Mouse (Mus musculus) heart, embryonic 13.5 days (tissue): ENCODE data around the gene Slc9a3r2. TPM values are rescaled to one million over a fixed set of nuclear protein-coding genes. Genes with fewer than 3 reads are reported as not detected.

ENCODE experiments used
- ATAC-seq: fragments of 200-750 bp; cut with Nextera tagmentation; 2 replicates; pipeline ENCODE4 v1.8.0; 2017; ENCODE audit warnings: moderate TSS enrichment; ENCODE audit not compliant: insufficient number of reproducible peaks, low FRiP score, low TSS enrichment; ENCODE audit errors: extremely low read depth
- H3K27ac ChIP-seq: fragments of 300-500 bp; sonication (generic); replicated peaks from 2 replicates; pipeline ENCODE4 v1.5.1; 2015; ENCODE audit warnings: moderate library complexity, mild to moderate bottlenecking, inconsistent platforms
- H3K27me3 ChIP-seq: fragments of 300-500 bp; sonication (generic); replicated peaks from 2 replicates; pipeline ENCODE4 v1.6.1; 2015; ENCODE audit warnings: mild to moderate bottlenecking, inconsistent platforms
- H3K36me3 ChIP-seq: fragments of 300-500 bp; sonication (generic); 2 replicates; pipeline ENCODE4 v1.6.1; 2015; ENCODE audit warnings: mild to moderate bottlenecking, inconsistent platforms
- H3K4me1 ChIP-seq: fragments of 300-500 bp; sonication (generic); 2 replicates; pipeline ENCODE4 v1.6.1; 2015; ENCODE audit warnings: inconsistent platforms
- H3K4me2 ChIP-seq: fragments of 300-500 bp; sonication (generic); 2 replicates; pipeline ENCODE4 v1.6.1; 2015; ENCODE audit warnings: inconsistent platforms, mild to moderate bottlenecking, moderate library complexity
- H3K4me3 ChIP-seq: fragments of 300-500 bp; sonication (generic); 2 replicates; pipeline ENCODE4 v1.5.1; 2015; ENCODE audit warnings: moderate library complexity, mild to moderate bottlenecking, inconsistent platforms
- H3K9ac ChIP-seq: fragments of 300-500 bp; sonication (generic); 2 replicates; pipeline ENCODE4 v1.6.1; 2015; ENCODE audit warnings: inconsistent platforms, mild to moderate bottlenecking, moderate library complexity
- H3K9me3 ChIP-seq: fragments of 300-500 bp; sonication (generic); 2 replicates; pipeline ENCODE4 v1.6.1; 2016; ENCODE audit warnings: inconsistent platforms
- WGBS: fragments of 180-500 bp; shearing (Covaris S2); methylation state at CpG from one replicate; pipeline ENCODE4 v1.1.7; 2015; ENCODE audit warnings: mixed read lengths; 5-methylcytosine and 5-hydroxymethylcytosine counted together
- microRNA-seq: library from miRNA; unstranded; fragments of <30 nt; microRNA quantifications from one replicate; pipeline ENCODE4, GENCODE M21; 2016
- polyA plus RNA-seq: library from polyadenylated mRNA; unstranded; fragments of >200 nt; fragmentation: Nextera tagmentation; extraction: Ambion mirVana; gene quantifications from 2 replicates; pipeline ENCODE4 v1.2.1, GENCODE M21; 2015

Slc9a3r2 gene
- polyA plus RNA-seq, 1 experiment from 2014 or later: 46.8 TPM

DNA sequence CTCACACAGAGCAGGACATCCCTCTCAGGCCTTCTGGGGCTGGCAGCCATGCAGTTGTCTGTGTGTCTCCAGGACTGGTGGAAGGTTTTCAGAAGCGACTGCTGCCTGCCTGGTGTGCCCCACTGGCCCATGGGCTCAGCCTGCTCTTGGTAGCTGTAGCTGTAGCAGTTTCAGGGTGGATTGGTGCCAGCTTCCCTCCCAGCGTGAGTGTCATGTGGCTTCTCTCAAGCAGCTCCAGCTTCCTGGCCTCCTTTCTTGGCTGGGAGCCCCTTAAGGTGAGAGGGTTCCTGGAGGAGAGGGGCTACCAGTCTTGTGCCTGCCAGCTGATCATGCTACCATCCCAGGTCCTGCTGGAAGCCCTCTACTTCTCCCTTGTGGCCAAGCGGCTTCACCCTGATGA, 59.2 kb downstream of the Slc9a3r2 start:
- Histone ChIP-seq H3K27me3 (no peaks in the 10 kb centered on the region), H3K9me3 (no peaks in the 10 kb centered on the region), H3K36me3 (peaks cover 94% of the 10 kb centered on the region), H3K27ac (no peak overlapping the region), H3K4me3 (no peak overlapping the region), H3K4me2 (no peak overlapping the region), H3K4me1 (no peaks in the 10 kb centered on the region), H3K9ac (no peak overlapping the region)
- ATAC-seq: no peak
- 84% methylated on average over 3 of the region's 3 CpGs for WGBS

Small RNAs within 50 kb of the gene (microRNA-seq; reads per million reads assigned to microRNA genes)
- not detected for gene Gm24589

Other genes starting within 250 kb of the Slc9a3r2 start
- 234 and 235 TPM in 2 replicates for gene Rnps1, start 235.8 kb downstream of the Slc9a3r2 start, polyA plus RNA-seq
- gene Eci1, start 223.7 kb downstream of the Slc9a3r2 start, polyA plus RNA-seq: 234 and 266 TPM in 2 replicates
- 1.5 and 1.7 TPM in 2 replicates for gene Dnase1l2, start 207.2 kb downstream of the Slc9a3r2 start, polyA plus RNA-seq
- 24.5 and 25.9 TPM in 2 replicates for gene E4f1, start 180.0 kb downstream of the Slc9a3r2 start, polyA plus RNA-seq
- gene Pgp, start 179.9 kb downstream of the Slc9a3r2 start, polyA plus RNA-seq: 61.3 and 66.8 TPM in 2 replicates
- 0.27 TPM in 1 of 2 replicates, not detected in the other for gene Bricd5, start 176.4 kb downstream of the Slc9a3r2 start, polyA plus RNA-seq
- 18.1 TPM in 2 replicates for gene Mlst8, start 171.2 kb downstream of the Slc9a3r2 start, polyA plus RNA-seq
- 0.55 and 0.76 TPM in 2 replicates for gene Caskin1, start 161.7 kb downstream of the Slc9a3r2 start, polyA plus RNA-seq
- gene Traf7, start 122.4 kb downstream of the Slc9a3r2 start, polyA plus RNA-seq: 72.5 and 76.1 TPM in 2 replicates
- 1.0 and 1.4 TPM in 2 replicates for gene Rab26, start 116.1 kb downstream of the Slc9a3r2 start, polyA plus RNA-seq
- gene Pkd1, start 100.5 kb downstream of the Slc9a3r2 start, polyA plus RNA-seq: 10.9 and 14.2 TPM in 2 replicates
- 43.4 and 47.9 TPM in 2 replicates for gene Tsc2, start 17.7 kb downstream of the Slc9a3r2 start, polyA plus RNA-seq
- gene Nthl1, start 17.6 kb downstream of the Slc9a3r2 start, polyA plus RNA-seq: 9.6 and 9.8 TPM in 2 replicates
- gene Npw, start 8.1 kb upstream of the Slc9a3r2 start, polyA plus RNA-seq: not detected in 2 replicates
- gene Zfp598, start 19.4 kb upstream of the Slc9a3r2 start, polyA plus RNA-seq: 15.1 and 15.8 TPM in 2 replicates
- 0.59 and 0.83 TPM in 2 replicates for gene Syngr3, start 39.6 kb upstream of the Slc9a3r2 start, polyA plus RNA-seq
- 31.4 and 31.9 TPM in 2 replicates for gene Gfer, start 45.8 kb upstream of the Slc9a3r2 start, polyA plus RNA-seq
- gene Noxo1, start 45.9 kb upstream of the Slc9a3r2 start, polyA plus RNA-seq: 1.1 TPM in 2 replicates
- gene Tbl3, start 57.3 kb upstream of the Slc9a3r2 start, polyA plus RNA-seq: 45.7 and 47.4 TPM in 2 replicates
- gene Rnf151, start 67.7 kb upstream of the Slc9a3r2 start, polyA plus RNA-seq: not detected in 2 replicates
- gene Rps2, start 67.8 kb upstream of the Slc9a3r2 start, polyA plus RNA-seq: 903 and 1,010 TPM in 2 replicates
- gene Ndufb10, start 74.2 kb upstream of the Slc9a3r2 start, polyA plus RNA-seq: 344 and 399 TPM in 2 replicates
- 0.68 and 1.1 TPM in 2 replicates for gene Rpl3l, start 77.5 kb upstream of the Slc9a3r2 start, polyA plus RNA-seq
- 18.0 and 20.4 TPM in 2 replicates for gene Msrb1, start 86.3 kb upstream of the Slc9a3r2 start, polyA plus RNA-seq
- 0.24 and 0.59 TPM in 2 replicates for gene Hs3st6, start 102.7 kb upstream of the Slc9a3r2 start, polyA plus RNA-seq
- not detected in 2 replicates for gene Meiob, start 154.0 kb upstream of the Slc9a3r2 start, polyA plus RNA-seq
- 47.3 and 54.5 TPM in 2 replicates for gene Hagh, start 189.8 kb upstream of the Slc9a3r2 start, polyA plus RNA-seq
- 36.9 and 39.7 TPM in 2 replicates for gene Fahd1, start 200.0 kb upstream of the Slc9a3r2 start, polyA plus RNA-seq
- 0.11 and 0.50 TPM in 2 replicates for gene Igfals, start 215.7 kb upstream of the Slc9a3r2 start, polyA plus RNA-seq
- gene Nubp2, start 236.0 kb upstream of the Slc9a3r2 start, polyA plus RNA-seq: 36.1 and 41.4 TPM in 2 replicates
- 27.8 and 29.9 TPM in 2 replicates for gene Spsb3, start 236.3 kb upstream of the Slc9a3r2 start, polyA plus RNA-seq
- gene Eme2, start 244.8 kb upstream of the Slc9a3r2 start, polyA plus RNA-seq: 20.7 and 22.5 TPM in 2 replicates
- gene Mrps34, start 244.8 kb upstream of the Slc9a3r2 start, polyA plus RNA-seq: 79.2 and 81.5 TPM in 2 replicates
- gene Nme3, start 246.2 kb upstream of the Slc9a3r2 start, polyA plus RNA-seq: 32.0 and 41.0 TPM in 2 replicates